Mouse (Mus musculus) embryonic stem cell, embryonic (primary cell): ENCODE measurements around the gene Vrtn.

Source experiments
- CTCF ChIA-PET, 4 experiments: fragments of 300-600 bp in 2 of 4; fragments of 350-600 bp in 2 of 4; sonication (Branson Sonifier 250); formaldehyde crosslinking; loops; one replicate each; lab custom pipeline; 2022; ENCODE audit warnings: inconsistent platforms in 2 of 4; lab: Charles Lee
- POLR2A ChIA-PET, 4 experiments: fragments of 300-600 bp in 2 of 4; fragments of 350-600 bp in 2 of 4; sonication (Branson Sonifier 250); formaldehyde crosslinking; loops; one replicate each; lab custom pipeline; 2022; ENCODE audit warnings: antibody characterized with exemption in 4 of 4, inconsistent platforms in 1 of 4; lab: Charles Lee

Vrtn gene

GRCm38 (mm10) chr12:84640654-84641053 is at the start of gene Vrtn:
TSS of gene Vrtn (plus strand) at chr12:84641019.
- ChIA-PET CTCF (interaction anchor here (0.6 to 3.5 kb wide), 11 partner anchors 13 to 440 kb away, joined by 3 to 25 read pairs (median 5); no protein-coding TSS in a partner anchor), POLR2A (interaction anchor here in 2 of 4 experiments (0.6 to 4.8 kb wide), 15 partner anchors 8 to 997 kb away, joined by 3 to 28 read pairs (median 3); partner anchors contain the start of genes Abcd4 (in 2 of the 2), Isca2 (in 1 of the 2) and Npc2 (in 1 of the 2))

DNA sequence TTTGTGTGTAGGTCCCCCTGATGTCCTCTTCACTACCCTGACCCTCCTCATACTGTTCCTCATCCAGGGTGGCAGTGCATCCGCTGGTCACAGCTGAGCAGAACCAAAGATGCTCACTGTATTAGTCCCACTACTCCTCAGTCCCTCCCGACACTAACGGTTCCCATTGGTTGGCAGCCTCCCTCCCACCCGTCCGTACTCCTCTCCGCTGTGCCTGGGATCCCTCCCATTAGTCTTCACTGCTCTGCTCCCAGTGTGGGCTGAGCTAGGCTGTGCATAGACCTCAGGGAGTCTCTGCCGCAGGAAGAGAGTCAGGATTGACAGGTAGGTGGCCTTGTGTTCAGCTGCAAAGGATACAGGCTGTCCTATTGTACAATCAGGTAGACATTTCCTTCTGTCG is 42.5 kb upstream of the Vrtn start:
- ChIA-PET CTCF (interaction anchor here in 3 of 4 experiments (1.2 to 1.7 kb wide), 3 partner anchors 8 to 9 kb away, joined by 3 to 7 read pairs (median 6); no protein-coding TSS in a partner anchor), POLR2A (interaction anchor here in 3 of 4 experiments (1.1 to 1.9 kb wide), 4 partner anchors 10 to 16 kb away, joined by 3 to 12 read pairs (median 3); no protein-coding TSS in a partner anchor)

DNA sequence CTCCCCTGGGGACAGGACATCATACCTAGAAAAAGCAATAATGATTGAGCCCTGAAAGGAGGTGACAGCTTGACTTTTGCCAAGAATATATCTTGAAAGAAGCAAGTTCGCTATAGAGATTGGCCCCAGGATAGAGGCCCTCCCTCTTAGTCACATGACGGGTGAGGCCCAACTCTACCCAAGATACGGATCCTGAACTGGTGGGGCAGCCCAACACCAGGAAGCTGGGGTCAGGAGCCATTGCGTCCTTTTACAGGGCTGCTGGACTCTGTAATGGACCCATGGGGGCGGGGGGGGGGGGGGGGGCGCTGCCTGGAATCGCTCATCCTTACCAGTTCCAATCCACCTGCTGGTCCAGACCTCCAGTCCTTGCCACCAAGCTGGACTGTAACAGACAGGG is 36.8 kb upstream of the Vrtn start:
- CTCF ChIA-PET: interaction anchor here (0.6 to 3.5 kb wide), 9 partner anchors 8 to 702 kb away, joined by 3 to 15 read pairs (median 4); partner anchors contain the start of gene Abcd4 (in 1 of the 4)

DNA sequence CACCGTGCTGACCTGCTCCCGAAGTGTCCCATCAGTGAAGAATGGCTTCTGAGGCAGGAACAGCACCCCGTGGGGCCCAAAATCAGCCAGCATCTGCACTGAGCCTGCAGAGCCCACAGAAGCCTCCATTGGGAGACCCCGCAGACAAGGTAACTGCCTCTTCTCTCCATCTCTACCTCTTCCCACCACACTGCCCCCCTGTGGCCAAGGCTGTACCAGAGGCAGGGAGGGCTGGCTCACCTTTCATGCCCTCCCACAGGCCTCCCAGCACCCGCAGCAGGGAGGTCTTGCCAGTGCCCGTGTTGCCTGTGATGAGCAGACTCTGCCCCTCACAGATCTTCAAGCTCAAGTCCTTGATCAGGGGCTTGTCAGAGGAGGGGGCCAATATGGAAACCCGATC is 35.0 kb upstream of the Vrtn start:
- ChIA-PET CTCF (interaction anchor here in 3 of 4 experiments (0.7 to 1.6 kb wide), 11 partner anchors 8 to 272 kb away, joined by 3 to 5 read pairs (median 3); partner anchors contain the start of gene Abcd4 (in 1 of the 3)), POLR2A (interaction anchor here in 2 of 4 experiments (0.5 to 3.4 kb wide), 8 partner anchors 8 to 68 kb away, joined by 3 to 22 read pairs (median 5); partner anchors contain the start of gene Abcd4 (in 1 of the 2))

More for the DNA sequence above, 36.8 kb upstream of the Vrtn start:
- POLR2A ChIA-PET: interaction anchor here in 3 of 4 experiments (1.6 to 3.4 kb wide), 7 partner anchors 8 to 15 kb away, joined by 4 to 22 read pairs (median 7); partner anchors contain the start of gene Abcd4 (in 1 of the 3)

GRCm38 (mm10) chr12:84611718-84612117 is 29.1 kb upstream of the Vrtn start:
- CTCF ChIA-PET: interaction anchor here in 3 of 4 experiments (0.6 to 2.2 kb wide), 7 partner anchors 8 to 310 kb away, joined by 3 to 15 read pairs (median 4); partner anchors contain the start of genes Rnf113a2 (in 1 of the 3) and Vrtn (in 1 of the 3)
- POLR2A ChIA-PET: interaction anchor here in 3 of 4 experiments (0.6 to 4.9 kb wide), 25 partner anchors 8 to 1862 kb away, joined by 3 to 31 read pairs (median 4); partner anchors contain the start of genes Aldh6a1 (in 2 of the 3), Isca2 (in 2 of the 3), Lin52 (in 2 of the 3) and Npc2 (in 2 of the 3)

DNA sequence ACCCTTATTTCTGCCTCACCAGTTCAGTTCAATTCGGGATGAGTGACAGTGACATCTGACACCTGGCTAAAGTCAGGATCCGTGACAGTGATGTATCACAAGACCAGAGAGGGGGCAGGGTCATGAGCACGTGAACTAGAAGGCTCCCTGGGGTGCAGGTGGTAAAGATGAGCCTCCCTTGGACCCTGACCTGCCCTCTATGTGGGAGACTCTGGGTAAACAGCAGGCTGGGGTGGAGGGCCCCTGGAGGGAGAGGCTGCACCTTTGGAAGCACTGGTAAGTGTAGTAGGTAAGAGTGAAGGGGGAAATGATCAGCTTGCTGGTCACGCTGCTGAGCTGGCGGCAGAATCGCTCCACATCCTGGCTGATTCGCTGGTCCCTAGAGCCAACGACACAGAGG is 28.3 kb upstream of the Vrtn start:
- CTCF ChIA-PET: interaction anchor here in 3 of 4 experiments (0.5 to 3.6 kb wide), 8 partner anchors 9 to 271 kb away, joined by 3 to 20 read pairs (median 4); partner anchors contain the start of gene Vrtn (in 1 of the 3)
- POLR2A ChIA-PET: interaction anchor here in 3 of 4 experiments (0.6 to 4.9 kb wide), 31 partner anchors 9 to 1861 kb away, joined by 3 to 31 read pairs (median 4); partner anchors contain the start of genes Aldh6a1 (in 2 of the 3), Isca2 (in 2 of the 3), Lin52 (in 2 of the 3) and Npc2 (in 2 of the 3)

- POLR2A ChIA-PET: interaction anchor here (0.5 to 4.9 kb wide), 62 partner anchors 9 to 724 kb away, joined by 3 to 31 read pairs (median 4); partner anchors contain the start of genes Isca2 (in 3 of the 4), Npc2 (in 3 of the 4), Aldh6a1 (in 2 of the 4) and Lin52 (in 2 of the 4)
- CTCF ChIA-PET: interaction anchor here (0.6 to 3.6 kb wide), 10 partner anchors 9 to 692 kb away, joined by 3 to 20 read pairs (median 4); no protein-coding TSS in a partner anchor
Observed at GRCm38 (mm10) chr12:84614001-84614400, 26.8 kb upstream of the Vrtn start.

DNA sequence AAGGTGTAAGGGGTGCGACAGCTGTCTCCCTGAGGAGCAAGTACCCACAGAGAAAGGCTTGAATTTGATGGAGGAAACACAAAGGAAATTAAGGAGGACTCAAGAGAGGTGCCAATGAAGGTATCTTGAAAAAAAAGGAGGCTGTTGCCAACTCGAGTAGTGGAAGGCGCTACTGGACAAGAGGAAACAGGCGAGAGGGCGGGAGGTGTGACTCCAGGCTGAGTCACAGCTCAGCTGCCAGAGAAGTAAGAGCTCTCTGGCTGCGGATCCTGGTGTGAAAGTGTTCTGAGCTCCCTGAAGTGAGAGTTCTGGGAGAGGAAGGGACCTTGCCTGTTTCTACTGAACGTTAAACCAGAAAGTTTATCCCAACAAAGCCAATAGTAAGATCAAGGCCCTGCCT is 26.3 kb upstream of the Vrtn start:
- POLR2A ChIA-PET: interaction anchor here (0.5 to 4.9 kb wide), 48 partner anchors 9 to 723 kb away, joined by 3 to 31 read pairs (median 4); partner anchors contain the start of genes Aldh6a1 (in 2 of the 4), Isca2 (in 2 of the 4), Lin52 (in 2 of the 4) and Npc2 (in 2 of the 4)
- CTCF ChIA-PET: interaction anchor here (0.6 to 3.6 kb wide), 11 partner anchors 9 to 1548 kb away, joined by 3 to 20 read pairs (median 6); no protein-coding TSS in a partner anchor

- ChIA-PET CTCF (interaction anchor here in 3 of 4 experiments (0.6 to 4.1 kb wide), 19 partner anchors 9 to 664 kb away, joined by 3 to 21 read pairs (median 4); partner anchors contain the start of gene Ltbp2 (in 1 of the 3)), POLR2A (interaction anchor here (0.5 to 1.9 kb wide), 29 partner anchors 8 to 379 kb away, joined by 3 to 17 read pairs (median 4); partner anchors contain the start of genes Aldh6a1 (in 2 of the 4), Lin52 (in 2 of the 4), Vrtn (in 2 of the 4) and Bbof1 (in 1 of the 4))
Observed at GRCm38 (mm10) chr12:84616977-84617630, 23.7 kb upstream of the Vrtn start, which contains the start of gene Abcd4. TSS of gene Abcd4 (minus strand) at chr12:84617413.

- CTCF ChIA-PET: interaction anchor here in 3 of 4 experiments (0.7 to 4.1 kb wide), 16 partner anchors 9 to 663 kb away, joined by 3 to 21 read pairs (median 4); partner anchors contain the start of gene Ltbp2 (in 1 of the 3)
Observed at GRCm38 (mm10) chr12:84617663-84618062, 23.2 kb upstream of the Vrtn start.

DNA sequence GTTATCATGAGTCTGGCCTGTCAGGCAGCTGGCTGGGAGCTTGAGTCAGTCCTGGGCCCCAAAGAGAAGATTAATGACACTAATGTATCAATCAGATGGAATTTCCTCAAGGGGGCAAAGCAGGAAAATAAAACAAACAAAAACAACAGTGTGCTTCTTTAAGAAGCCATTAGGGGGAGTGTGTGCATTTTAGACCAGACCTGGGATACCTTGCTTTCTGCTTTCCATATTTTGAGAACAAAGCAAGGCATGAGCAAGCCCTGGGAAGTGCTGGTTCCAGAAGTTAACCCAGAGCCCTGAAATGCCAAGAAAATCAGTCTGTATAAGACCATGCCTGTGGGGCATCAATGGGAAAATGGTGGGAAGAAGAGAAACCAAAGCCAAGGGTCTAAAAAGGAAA is 19.8 kb upstream of the Vrtn start:
- POLR2A ChIA-PET: interaction anchor here in 1 of 4 experiments (0.8 to 1.5 kb wide), 3 partner anchors 9 to 13 kb away, joined by 3 read pairs; no protein-coding TSS in a partner anchor
- CTCF ChIA-PET: interaction anchor here in 3 of 4 experiments (0.6 to 4.1 kb wide), 5 partner anchors 11 to 166 kb away, joined by 3 to 21 read pairs (median 6); no protein-coding TSS in a partner anchor

More at GRCm38 (mm10) chr12:84617663-84618062, 23.2 kb upstream of the Vrtn start:
- POLR2A ChIA-PET: interaction anchor here (0.5 to 1.9 kb wide), 31 partner anchors 8 to 670 kb away, joined by 3 to 17 read pairs (median 4); partner anchors contain the start of genes Aldh6a1 (in 2 of the 4), Lin52 (in 2 of the 4), Vrtn (in 2 of the 4) and Bbof1 (in 1 of the 4)

DNA sequence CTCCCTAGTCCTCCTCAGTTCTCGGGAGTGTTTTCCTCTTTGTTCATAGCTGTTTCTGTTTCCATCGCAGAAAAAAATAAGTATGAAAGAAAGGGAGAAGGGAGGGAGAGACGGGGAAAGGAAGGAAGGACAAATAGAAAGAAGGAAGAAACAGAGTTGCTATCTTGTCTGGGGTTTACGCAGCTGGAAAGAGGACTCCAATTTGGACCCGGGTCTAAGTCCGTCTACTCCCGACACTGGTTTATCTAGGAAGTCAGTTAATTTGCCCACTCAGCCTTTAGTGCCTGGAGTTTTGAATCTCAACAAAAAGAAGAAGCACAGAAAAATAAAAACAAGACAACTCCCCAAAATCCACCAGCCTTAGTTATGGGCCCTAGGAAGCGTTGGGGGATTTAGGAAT is 16.2 kb upstream of the Vrtn start:
- POLR2A ChIA-PET: interaction anchor here in 2 of 4 experiments (0.6 to 3.1 kb wide), 14 partner anchors 7 to 173 kb away, joined by 3 to 28 read pairs (median 4); partner anchors contain the start of genes Abcd4 (in 1 of the 2), Aldh6a1 (in 1 of the 2) and Lin52 (in 1 of the 2)
- CTCF ChIA-PET: interaction anchor here in 3 of 4 experiments (0.8 to 2.0 kb wide), 11 partner anchors 13 to 252 kb away, joined by 3 to 10 read pairs (median 4); partner anchors contain the start of gene Ltbp2 (in 1 of the 3)

GRCm38 (mm10) chr12:84625116-84625515 is 15.7 kb upstream of the Vrtn start:
- ChIA-PET POLR2A (interaction anchor here in 3 of 4 experiments (0.6 to 3.1 kb wide), 19 partner anchors 8 to 208 kb away, joined by 3 to 28 read pairs (median 4); partner anchors contain the start of genes Abcd4 (in 2 of the 3), Aldh6a1 (in 1 of the 3), Lin52 (in 1 of the 3) and Rnf113a2 (in 1 of the 3)), CTCF (interaction anchor here (0.5 to 2.0 kb wide), 16 partner anchors 9 to 1610 kb away, joined by 3 to 10 read pairs (median 4); partner anchors contain the start of gene Ltbp2 (in 2 of the 4))

DNA sequence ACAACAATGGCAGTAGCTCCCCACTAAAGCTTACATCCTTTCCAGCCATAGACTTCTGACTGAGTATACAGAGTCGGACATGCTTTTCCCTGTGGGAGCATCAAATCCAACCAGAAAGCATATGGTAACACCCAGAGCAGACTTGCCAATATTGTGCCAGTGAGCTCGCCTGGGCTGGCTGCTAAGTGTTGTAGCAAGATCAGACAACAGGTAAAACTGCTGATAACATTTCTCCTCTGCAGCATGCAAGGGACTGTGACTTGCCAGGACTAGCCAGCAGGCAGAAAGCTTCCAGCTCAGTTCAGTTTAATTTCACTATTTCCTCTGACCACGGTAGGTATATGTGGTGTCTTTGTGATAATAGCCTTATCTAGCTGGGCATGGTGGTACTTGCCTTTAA is 9.0 kb upstream of the Vrtn start:
- CTCF ChIA-PET: interaction anchor here in 2 of 4 experiments (0.9 to 1.0 kb wide), 2 partner anchors 11 to 22 kb away, joined by 3 read pairs; no protein-coding TSS in a partner anchor
- POLR2A ChIA-PET: interaction anchor here in 2 of 4 experiments (0.7 to 0.9 kb wide), 2 partner anchors 9 to 17 kb away, joined by 3 read pairs; partner anchors contain the start of gene Vrtn (in 1 of the 2)

- POLR2A ChIA-PET: interaction anchor here in 2 of 4 experiments (0.6 to 4.8 kb wide), 7 partner anchors 10 to 27 kb away, joined by 3 to 28 read pairs (median 4); partner anchors contain the start of gene Abcd4 (in 1 of the 2)
- CTCF ChIA-PET: interaction anchor here in 3 of 4 experiments (0.6 to 1.6 kb wide), 6 partner anchors 14 to 233 kb away, joined by 3 to 7 read pairs (median 5); no protein-coding TSS in a partner anchor
Observed at GRCm38 (mm10) chr12:84640253-84640652, 566 bp upstream of the Vrtn start.

DNA sequence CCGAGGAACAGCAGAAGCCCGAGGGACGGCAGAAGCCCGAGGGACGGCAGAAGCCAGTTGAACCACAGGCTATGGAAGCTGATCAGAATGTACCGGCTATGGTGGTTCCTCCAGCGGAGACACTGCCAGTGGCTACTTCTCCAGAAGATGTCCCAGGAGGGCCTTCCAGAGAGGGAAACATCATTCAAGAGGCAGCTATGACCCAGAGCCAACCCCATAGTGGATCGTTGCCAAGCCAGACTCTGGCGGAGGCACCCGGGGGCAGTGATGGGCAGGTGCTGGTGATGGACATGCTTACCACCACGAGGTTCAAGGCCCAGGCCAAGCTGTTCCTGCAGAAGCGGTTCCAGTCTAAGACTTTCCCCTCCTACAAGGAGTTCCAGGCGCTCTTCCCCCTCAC is 9.4 kb downstream of the Vrtn start:
- POLR2A ChIA-PET: interaction anchor here in 3 of 4 experiments (0.5 to 2.1 kb wide), 9 partner anchors 10 to 123 kb away, joined by 3 to 8 read pairs (median 3); partner anchors contain the start of genes Isca2 (in 2 of the 3), Npc2 (in 2 of the 3), Syndig1l (in 1 of the 3) and Vrtn (in 1 of the 3)

More for the DNA sequence above, 9.4 kb downstream of the Vrtn start:
- CTCF ChIA-PET: interaction anchor here in 2 of 4 experiments (0.5 to 1.6 kb wide), 4 partner anchors 12 to 1051 kb away, joined by 3 to 5 read pairs (median 4); no protein-coding TSS in a partner anchor
